In the genomic region with DNA sequence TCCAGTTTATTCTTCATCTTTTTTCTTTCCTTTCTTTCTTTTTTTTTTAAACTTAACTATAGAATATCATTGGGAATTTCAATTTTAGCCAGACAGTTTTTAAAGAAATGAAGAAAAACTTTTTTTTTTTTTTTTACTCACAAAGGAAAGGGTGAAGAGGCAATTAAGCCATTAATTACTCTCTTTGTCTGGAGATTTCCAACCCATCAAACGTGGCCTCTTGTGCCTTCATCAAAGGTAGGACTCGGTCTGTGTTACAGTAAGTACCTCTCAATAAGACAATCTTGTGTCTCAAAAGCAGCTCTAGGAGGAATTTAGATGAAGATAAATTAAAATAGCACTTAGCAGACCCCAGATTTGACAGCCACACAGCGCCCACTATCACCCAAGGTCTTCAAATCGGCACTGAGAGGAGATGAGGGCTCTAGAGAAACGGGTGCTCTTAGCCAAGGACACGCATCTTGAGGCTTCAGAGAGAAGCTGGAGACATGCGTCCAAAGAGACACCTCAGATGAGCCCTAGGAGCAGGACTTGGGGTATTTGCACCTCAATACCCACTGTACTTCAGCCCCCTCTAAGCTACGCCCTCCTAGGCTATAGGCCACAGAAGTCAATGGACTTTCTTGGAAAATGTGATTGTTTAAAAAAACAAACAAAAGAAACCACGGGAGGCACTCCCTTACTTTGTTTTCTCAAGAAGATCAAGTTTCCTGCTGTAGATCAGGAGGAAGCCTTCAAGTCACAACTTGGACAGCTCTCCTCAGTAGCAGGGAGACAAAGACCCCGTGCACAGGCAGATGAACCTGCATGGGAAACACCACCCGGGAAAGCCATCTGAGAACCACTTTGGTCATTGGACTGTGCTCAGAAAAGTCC, we compare ENCODE assay signal across 19 mouse cellular contexts.
DNase-seq lines count a peak whose midpoint lies in the region; ATAC-seq and TF ChIP-seq lines count a peak whose summit lies in the region.
"Had no signal": no experiment of that assay in that cellular context is flagged by ENCODE, and none has a peak within 500 bp of the region (broad histone marks: within the 10 kb centered on the region; RNA-seq: fewer than 3 reads in every experiment).

No protein-coding gene starts in this region.

- WGBS in lung, embryonic 14.5 days: 26% methylated on average over 11 of the region's 11 CpGs
- 49% methylated on average over 11 of the region's 11 CpGs for WGBS in embryonic facial prominence, embryonic 11.5 days

- no peaks in the 10 kb centered on the region for H3K36me3 ChIP-seq in lung, embryonic 14.5 days (ENCODE audit: insufficient read depth)
- H3K36me3 ChIP-seq in embryonic facial prominence, embryonic 11.5 days (replicated peaks; ENCODE audit: control insufficient read depth, insufficient read depth, low read depth, low read length): no peaks in the 10 kb centered on the region
- H3K36me3 ChIP-seq: embryonic facial prominence, embryonic 12.5 days; liver, embryonic 15.5 days; neural tube, embryonic 12.5 days had no signal

- no peaks in the 10 kb centered on the region for H3K27me3 ChIP-seq in lung, embryonic 14.5 days (ENCODE audit: insufficient read depth, low read length)
- H3K27me3 ChIP-seq in embryonic facial prominence, embryonic 11.5 days (ENCODE audit: control insufficient read depth, insufficient read depth, low read length): no peaks in the 10 kb centered on the region
- H3K27me3 ChIP-seq: embryonic facial prominence, embryonic 12.5 days; liver, embryonic 15.5 days; megakaryocyte, embryonic 14.5 days; neural tube, embryonic 12.5 days had no signal

- H3K27ac ChIP-seq in lung, embryonic 14.5 days (ENCODE audit: low read depth): no peak overlapping the region
- no peak overlapping the region for H3K27ac ChIP-seq in embryonic facial prominence, embryonic 11.5 days (replicated peaks; ENCODE audit: low read depth, low read length)
- H3K27ac ChIP-seq: embryonic facial prominence, embryonic 12.5 days; hindbrain, embryonic 14.5 days; liver, embryonic 15.5 days; neural tube, embryonic 12.5 days; stomach, postnatal 0 days had no signal

- peak; percentile 68 for ATAC-seq in lung, embryonic 14.5 days (ENCODE audit: insufficient read depth)
- no peak for ATAC-seq in embryonic facial prominence, embryonic 11.5 days (replicated peaks; ENCODE audit: insufficient number of reproducible peaks, low FRiP score, low TSS enrichment, low read depth)
- ATAC-seq: forebrain, postnatal 0 days; intestine, embryonic 16.5 days had no signal

- no peak overlapping the region for H3K9ac ChIP-seq in lung, embryonic 14.5 days
- no peak overlapping the region for H3K9ac ChIP-seq in embryonic facial prominence, embryonic 11.5 days (replicated peaks; ENCODE audit: low read length)
- H3K9ac ChIP-seq: embryonic facial prominence, embryonic 12.5 days; forebrain, postnatal 0 days; hindbrain, embryonic 14.5 days; liver, embryonic 15.5 days; neural tube, embryonic 12.5 days had no signal

- H3K4me2 ChIP-seq in lung, embryonic 14.5 days: peak overlapping the region; percentile 29; the same call in 1 of the 2 replicates
- H3K4me2 ChIP-seq in embryonic facial prominence, embryonic 11.5 days (ENCODE audit: low read depth, low read length): no peak overlapping the region
- H3K4me2 ChIP-seq: embryonic facial prominence, embryonic 12.5 days; hindbrain, embryonic 14.5 days; liver, embryonic 15.5 days; neural tube, embryonic 12.5 days had no signal

- TF ChIP-seq CTCF in lung, embryonic 14.5 days (IDR thresholded peaks at IDR 0.05; ENCODE audit: low read depth): no peak

- no peaks in the 10 kb centered on the region for H3K9me3 ChIP-seq in lung, embryonic 14.5 days (ENCODE audit: low read depth, low read length)
- H3K9me3 ChIP-seq in embryonic facial prominence, embryonic 11.5 days (replicated peaks; ENCODE audit: control insufficient read depth, low read length): no peaks in the 10 kb centered on the region
- H3K9me3 ChIP-seq: embryonic facial prominence, embryonic 12.5 days; liver, embryonic 15.5 days; neural tube, embryonic 12.5 days had no signal

- peak; percentile 66 for DNase-seq in heart, adult 11 months
- no peak for DNase-seq in heart, postnatal 4 days
- DNase-seq in lung, embryonic 14.5 days: peak; percentile 56
- no peak for DNase-seq in lung, postnatal 25 days (ENCODE audit: low spot score)
- peak; percentile 20 for DNase-seq in embryonic facial prominence, embryonic 11.5 days (ENCODE audit: low spot score)
- DNase-seq in yolk sac, embryonic 10.5 days (ENCODE audit: low spot score): peak; percentile 24
- DNase-seq in spleen, postnatal 36 days (ENCODE audit: low spot score in 2 of 2): no peak
- no peak for DNase-seq in adrenal gland, adult 18-20 months (ENCODE audit: low spot score in 2 of 2)
- DNase-seq: cerebellum, postnatal 10 days; forebrain, postnatal 0 days; right cerebral cortex, postnatal 25 days; thymus, postnatal 36 days had no signal

- H3K4me1 ChIP-seq in lung, embryonic 14.5 days (ENCODE audit: insufficient read depth): peaks cover 11% of the 10 kb centered on the region
- H3K4me1 ChIP-seq in embryonic facial prominence, embryonic 11.5 days (ENCODE audit: control insufficient read depth, insufficient read depth, low read length): no peaks in the 10 kb centered on the region
- H3K4me1 ChIP-seq: embryonic facial prominence, embryonic 12.5 days; liver, embryonic 15.5 days; megakaryocyte, embryonic 14.5 days; neural tube, embryonic 12.5 days had no signal

- H3K4me3 ChIP-seq in lung, embryonic 14.5 days (ENCODE audit: low read depth, low read length): no peak overlapping the region
- no peak overlapping the region for H3K4me3 ChIP-seq in embryonic facial prominence, embryonic 11.5 days (ENCODE audit: low read depth, low read length)
- H3K4me3 ChIP-seq: embryonic facial prominence, embryonic 12.5 days; liver, embryonic 15.5 days; megakaryocyte, embryonic 14.5 days; neural tube, embryonic 12.5 days had no signal

Comparison
In these comparisons a context has a peak if more than half of its experiments do, and no peak if none do; other contexts are left out.
1. DNase-seq: peak in heart, adult 11 months (single experiment), lung, embryonic 14.5 days (single experiment), embryonic facial prominence, embryonic 11.5 days (single experiment) and yolk sac, embryonic 10.5 days (single experiment); none in heart, postnatal 4 days (single experiment), lung, postnatal 25 days (single experiment), spleen, postnatal 36 days (0 of 2) and adrenal gland, adult 18-20 months (0 of 2).